ENCODE assay signal across 14 mouse cellular contexts in genomic region chr14:58202607-58203295, GRCm38 (mm10).
DNase-seq lines count a peak whose midpoint lies in the region; ATAC-seq lines count a peak whose summit lies in the region.
"Had no signal": no experiment of that assay in that cellular context is flagged by ENCODE, and none has a peak within 500 bp of the region (broad histone marks: within the 10 kb centered on the region; RNA-seq: fewer than 3 reads in every experiment).

No protein-coding gene starts in this region.

- H3K4me2 ChIP-seq in forebrain, embryonic 14.5 days (ENCODE audit: low read length): no peak overlapping the region
- H3K4me2 ChIP-seq in forebrain, embryonic 15.5 days (replicated peaks): no peak overlapping the region
- H3K4me2 ChIP-seq: limb, embryonic 13.5 days; lung, embryonic 14.5 days had no signal

- H3K9ac ChIP-seq in forebrain, embryonic 14.5 days (ENCODE audit: low read length): no peak overlapping the region
- H3K9ac ChIP-seq in forebrain, embryonic 15.5 days (replicated peaks): no peak overlapping the region
- H3K9ac ChIP-seq: limb, embryonic 13.5 days; lung, embryonic 14.5 days had no signal

- no peaks in the 10 kb centered on the region for H3K27me3 ChIP-seq in forebrain, embryonic 14.5 days (replicated peaks; ENCODE audit: control insufficient read depth, insufficient read depth, low read length)
- no peaks in the 10 kb centered on the region for H3K27me3 ChIP-seq in forebrain, embryonic 15.5 days
- H3K27me3 ChIP-seq: limb, embryonic 13.5 days had no signal

- H3K36me3 ChIP-seq in forebrain, embryonic 14.5 days (ENCODE audit: control insufficient read depth, insufficient read depth, low read length): no peaks in the 10 kb centered on the region
- H3K36me3 ChIP-seq in forebrain, embryonic 15.5 days: no peaks in the 10 kb centered on the region
- H3K36me3 ChIP-seq: limb, embryonic 13.5 days had no signal

- H3K4me1 ChIP-seq in forebrain, embryonic 14.5 days (ENCODE audit: control insufficient read depth, insufficient read depth, low read length): no peaks in the 10 kb centered on the region
- H3K4me1 ChIP-seq in forebrain, embryonic 15.5 days: no peaks in the 10 kb centered on the region
- H3K4me1 ChIP-seq: limb, embryonic 13.5 days had no signal

- H3K4me3 ChIP-seq in forebrain, embryonic 14.5 days (ENCODE audit: low read depth, low read length): no peak overlapping the region
- no peak overlapping the region for H3K4me3 ChIP-seq in forebrain, embryonic 15.5 days
- H3K4me3 ChIP-seq: erythroblast, embryonic 14.5 days; limb, embryonic 13.5 days had no signal

- WGBS in forebrain, embryonic 14.5 days: 42% methylated on average over 6 of the region's 6 CpGs
- 38% methylated on average over 6 of the region's 6 CpGs for WGBS in forebrain, embryonic 15.5 days

- DNase-seq in forebrain, embryonic 14.5 days (ENCODE audit: low spot score): peak; percentile 13
- DNase-seq in brain, adult 2 months (ENCODE audit: low read depth, low spot score): peak; percentile 72
- peak; percentile 22 to 31 for DNase-seq in frontal cortex, postnatal 10 days (ENCODE audit: low spot score in 2 of 2)
- peak; percentile 36 for DNase-seq in mesoderm, embryonic 11.5 days (ENCODE audit: low read depth, low spot score)
- no peak for DNase-seq in kidney, postnatal 25 days
- DNase-seq in B cell, adult 2 months: no peak
- DNase-seq in adipocyte (ENCODE audit: low spot score): no peak
- DNase-seq: cerebellum, postnatal 36 days; heart, postnatal 4 days; kidney, adult 11 months; lung, embryonic 14.5 days had no signal

- H3K9me3 ChIP-seq in forebrain, embryonic 14.5 days (replicated peaks; ENCODE audit: control insufficient read depth, low read length): no peaks in the 10 kb centered on the region
- no peaks in the 10 kb centered on the region for H3K9me3 ChIP-seq in forebrain, embryonic 15.5 days
- H3K9me3 ChIP-seq: limb, embryonic 13.5 days had no signal

- H3K27ac ChIP-seq in forebrain, embryonic 14.5 days (ENCODE audit: low read depth, low read length): no peak overlapping the region
- H3K27ac ChIP-seq in forebrain, embryonic 15.5 days (replicated peaks): no peak overlapping the region
- H3K27ac ChIP-seq: limb, embryonic 13.5 days had no signal

- no peak for ATAC-seq in forebrain, embryonic 14.5 days
- no peak for ATAC-seq in forebrain, embryonic 15.5 days (replicated peaks)

Comparison
In these comparisons a context has a peak if more than half of its experiments do, and no peak if none do; other contexts are left out.
1. DNase-seq: peak in forebrain, embryonic 14.5 days (single experiment), brain, adult 2 months (single experiment), frontal cortex, postnatal 10 days (2 of 2) and mesoderm, embryonic 11.5 days (single experiment); none in kidney, postnatal 25 days (0 of 2), B cell, adult 2 months (0 of 2) and adipocyte (single experiment).